Mouse (Mus musculus): ENCODE results near the gene Dock9. TPM values are rescaled to one million over a fixed set of nuclear protein-coding genes. Genes with fewer than 3 reads are reported as not detected.

Dock9 gene
- polyA plus RNA-seq, 1 experiment from 2014 or later: 15.8 TPM

DNA sequence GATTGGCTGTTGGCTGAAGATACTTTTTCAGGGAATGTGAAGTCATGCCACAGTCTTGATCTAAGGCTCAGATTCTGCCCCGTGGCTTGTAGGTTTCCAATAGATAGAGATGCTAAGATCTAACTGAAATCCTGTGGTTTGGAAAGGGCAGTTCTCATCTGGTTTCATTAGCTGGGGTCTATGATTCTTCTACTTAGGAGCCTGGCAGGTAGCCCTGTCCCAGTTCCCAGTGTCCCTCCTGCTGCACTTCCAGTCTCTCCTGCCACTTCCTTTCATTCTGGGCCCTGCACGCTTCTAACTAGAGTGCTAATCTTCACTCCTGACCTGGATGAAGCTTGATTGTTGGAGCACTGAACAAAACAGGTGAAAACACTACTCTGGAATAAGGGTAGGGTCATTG lies 142.7 kb downstream of the Dock9 start:
- no peak overlapping the region for H3K9ac ChIP-seq (replicated peaks; ENCODE audit: low read depth, low read length)
- H3K9me3 ChIP-seq (ENCODE audit: control insufficient read depth, low read length): no peaks in the 10 kb centered on the region
- no peak for ATAC-seq
- WGBS: 63% methylated on average over 2 of the region's 2 CpGs
- H3K4me3 ChIP-seq (replicated peaks; ENCODE audit: low read length): no peak overlapping the region
- no peaks in the 10 kb centered on the region for H3K36me3 ChIP-seq (ENCODE audit: control insufficient read depth, insufficient read depth)
- no peaks in the 10 kb centered on the region for H3K27me3 ChIP-seq (replicated peaks; ENCODE audit: control insufficient read depth, insufficient read depth, low read length)
- H3K27ac ChIP-seq (ENCODE audit: low read length): no peak overlapping the region
- H3K4me1 ChIP-seq (replicated peaks; ENCODE audit: control insufficient read depth, insufficient read depth, low read length): no peaks in the 10 kb centered on the region
- H3K4me2 ChIP-seq (ENCODE audit: low read length): no peak overlapping the region

DNA sequence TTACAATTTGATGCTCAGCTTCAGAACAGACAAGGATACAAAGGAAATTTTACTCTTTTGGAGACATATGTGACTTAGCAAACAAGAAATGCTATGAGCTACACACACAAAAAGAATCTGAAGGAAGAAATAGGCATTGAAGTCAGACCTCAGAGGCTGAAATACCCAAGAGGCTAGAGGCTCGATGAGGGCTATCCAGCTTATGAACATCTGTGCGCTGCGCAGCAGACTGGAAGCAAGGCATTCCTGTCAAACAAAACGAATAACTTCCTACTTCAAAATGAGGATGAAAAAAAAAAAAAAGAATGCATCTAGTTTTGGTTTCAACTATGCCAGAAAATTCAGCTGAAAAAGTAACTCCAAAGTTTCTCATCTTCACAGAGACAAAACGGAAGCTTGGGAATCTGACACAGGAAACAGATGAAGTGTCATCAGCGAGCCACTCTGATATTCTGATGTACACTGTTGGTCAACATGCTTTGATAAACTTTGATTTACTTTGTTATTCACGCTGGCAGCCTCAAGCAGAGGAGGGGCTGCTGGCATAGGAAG lies 143.1 kb downstream of the Dock9 start:
- 83% methylated on average over 7 of the region's 7 CpGs for whole genome bisulfite sequencing
- ATAC-seq: no peak
- Histone ChIP-seq H3K36me3 (ENCODE audit: control insufficient read depth, insufficient read depth) (no peaks in the 10 kb centered on the region), H3K4me3 (replicated peaks; ENCODE audit: low read length) (no peak overlapping the region), H3K27ac (ENCODE audit: low read length) (no peak overlapping the region), H3K27me3 (replicated peaks; ENCODE audit: control insufficient read depth, insufficient read depth, low read length) (no peaks in the 10 kb centered on the region), H3K4me1 (replicated peaks; ENCODE audit: control insufficient read depth, insufficient read depth, low read length) (no peaks in the 10 kb centered on the region), H3K4me2 (ENCODE audit: low read length) (no peak overlapping the region), H3K9me3 (ENCODE audit: control insufficient read depth, low read length) (no peaks in the 10 kb centered on the region), H3K9ac (replicated peaks; ENCODE audit: low read depth, low read length) (no peak overlapping the region)

GRCm38 (mm10) chr14:121653717-121654116 lies 143.9 kb downstream of the Dock9 start:
- no peaks in the 10 kb centered on the region for H3K36me3 ChIP-seq (ENCODE audit: control insufficient read depth, insufficient read depth)
- no peak overlapping the region for H3K4me3 ChIP-seq (replicated peaks; ENCODE audit: low read length)
- ATAC-seq: no peak
- H3K9me3 ChIP-seq (ENCODE audit: control insufficient read depth, low read length): no peaks in the 10 kb centered on the region
- H3K27ac ChIP-seq (ENCODE audit: low read length): no peak overlapping the region
- H3K27me3 ChIP-seq (replicated peaks; ENCODE audit: control insufficient read depth, insufficient read depth, low read length): no peaks in the 10 kb centered on the region
- 91% methylated on average over 10 of the region's 10 CpGs for WGBS
- no peak overlapping the region for H3K4me2 ChIP-seq (ENCODE audit: low read length)
- H3K4me1 ChIP-seq (replicated peaks; ENCODE audit: control insufficient read depth, insufficient read depth, low read length): no peaks in the 10 kb centered on the region
- no peak overlapping the region for H3K9ac ChIP-seq (replicated peaks; ENCODE audit: low read depth, low read length)

GRCm38 (mm10) chr14:121653241-121653640 lies 144.4 kb downstream of the Dock9 start:
- Histone ChIP-seq H3K36me3 (ENCODE audit: control insufficient read depth, insufficient read depth) (no peaks in the 10 kb centered on the region), H3K9ac (replicated peaks; ENCODE audit: low read depth, low read length) (no peak overlapping the region), H3K27ac (ENCODE audit: low read length) (no peak overlapping the region), H3K9me3 (ENCODE audit: control insufficient read depth, low read length) (no peaks in the 10 kb centered on the region), H3K4me1 (replicated peaks; ENCODE audit: control insufficient read depth, insufficient read depth, low read length) (no peaks in the 10 kb centered on the region), H3K4me2 (ENCODE audit: low read length) (no peak overlapping the region), H3K4me3 (replicated peaks; ENCODE audit: low read length) (no peak overlapping the region), H3K27me3 (replicated peaks; ENCODE audit: control insufficient read depth, insufficient read depth, low read length) (no peaks in the 10 kb centered on the region)
- 78% methylated on average over 7 of the region's 7 CpGs for WGBS
- no peak for ATAC-seq

GRCm38 (mm10) chr14:121648581-121649060 lies 149.0 kb downstream of the Dock9 start:
- ATAC-seq: no peak
- 72% methylated on average over 9 of the region's 9 CpGs for WGBS
- Histone ChIP-seq H3K4me2 (ENCODE audit: low read length) (no peak overlapping the region), H3K9ac (replicated peaks; ENCODE audit: low read depth, low read length) (no peak overlapping the region), H3K9me3 (ENCODE audit: control insufficient read depth, low read length) (no peaks in the 10 kb centered on the region), H3K36me3 (ENCODE audit: control insufficient read depth, insufficient read depth) (no peaks in the 10 kb centered on the region), H3K4me1 (replicated peaks; ENCODE audit: control insufficient read depth, insufficient read depth, low read length) (no peaks in the 10 kb centered on the region), H3K27me3 (replicated peaks; ENCODE audit: control insufficient read depth, insufficient read depth, low read length) (no peaks in the 10 kb centered on the region), H3K27ac (ENCODE audit: low read length) (peak overlapping the region; percentile 23; the same call in 1 of the 2 replicates), H3K4me3 (replicated peaks; ENCODE audit: low read length) (no peak overlapping the region)

DNA sequence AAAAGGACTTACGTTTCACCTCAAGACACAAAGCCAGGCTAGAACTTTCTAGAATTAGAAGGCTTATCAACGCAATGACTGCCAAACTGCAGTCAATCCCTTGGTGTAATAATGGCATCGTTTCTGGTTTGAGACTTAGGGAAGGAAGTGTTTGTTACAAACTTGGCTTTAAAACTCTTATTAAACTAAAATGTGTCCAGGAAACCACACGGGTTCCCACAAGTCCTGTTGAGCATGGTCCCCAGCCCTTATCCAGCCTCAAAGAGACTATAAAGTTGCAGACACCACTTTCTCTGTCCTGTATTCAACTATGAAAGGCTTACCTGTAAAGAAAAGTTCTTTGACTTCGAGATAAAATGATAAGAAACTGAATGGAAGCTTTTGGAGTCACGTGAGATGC lies 149.9 kb downstream of the Dock9 start:
- H3K36me3 ChIP-seq (ENCODE audit: control insufficient read depth, insufficient read depth): no peaks in the 10 kb centered on the region
- no peak overlapping the region for H3K4me3 ChIP-seq (replicated peaks; ENCODE audit: low read length)
- no peak overlapping the region for H3K4me2 ChIP-seq (ENCODE audit: low read length)
- H3K9me3 ChIP-seq (ENCODE audit: control insufficient read depth, low read length): no peaks in the 10 kb centered on the region
- no peaks in the 10 kb centered on the region for H3K27me3 ChIP-seq (replicated peaks; ENCODE audit: control insufficient read depth, insufficient read depth, low read length)
- no peak for ATAC-seq
- no peaks in the 10 kb centered on the region for H3K4me1 ChIP-seq (replicated peaks; ENCODE audit: control insufficient read depth, insufficient read depth, low read length)
- WGBS: 87% methylated on average over 6 of the region's 6 CpGs
- H3K9ac ChIP-seq (replicated peaks; ENCODE audit: low read depth, low read length): no peak overlapping the region
- H3K27ac ChIP-seq (ENCODE audit: low read length): no peak overlapping the region

DNA sequence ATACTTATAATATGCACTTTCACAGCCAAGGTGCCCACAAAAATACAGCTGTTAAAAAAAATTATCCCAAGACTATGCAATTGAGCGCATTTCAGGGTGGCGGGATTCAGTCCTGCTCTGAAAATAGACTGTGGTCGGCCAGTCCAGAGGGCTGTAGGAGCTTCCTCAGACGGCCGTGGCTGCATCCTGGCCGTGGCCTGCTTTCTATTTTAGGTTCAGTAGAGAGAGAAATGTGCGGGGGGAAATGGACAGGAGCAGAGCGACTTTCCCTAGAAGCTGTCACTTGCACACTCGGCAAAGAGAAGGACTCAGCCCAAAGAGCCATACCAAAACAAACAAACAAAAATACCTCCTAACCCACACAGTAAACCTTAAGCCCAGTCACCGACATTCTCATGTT lies 151.0 kb downstream of the Dock9 start:
- 85% methylated on average over 10 of the region's 10 CpGs for WGBS
- Histone ChIP-seq H3K27me3 (replicated peaks; ENCODE audit: control insufficient read depth, insufficient read depth, low read length) (no peaks in the 10 kb centered on the region), H3K4me3 (replicated peaks; ENCODE audit: low read length) (no peak overlapping the region), H3K36me3 (ENCODE audit: control insufficient read depth, insufficient read depth) (no peaks in the 10 kb centered on the region), H3K9me3 (ENCODE audit: control insufficient read depth, low read length) (no peaks in the 10 kb centered on the region), H3K9ac (replicated peaks; ENCODE audit: low read depth, low read length) (no peak overlapping the region), H3K4me2 (ENCODE audit: low read length) (no peak overlapping the region), H3K4me1 (replicated peaks; ENCODE audit: control insufficient read depth, insufficient read depth, low read length) (no peaks in the 10 kb centered on the region), H3K27ac (ENCODE audit: low read length) (no peak overlapping the region)
- ATAC-seq: no peak

GRCm38 (mm10) chr14:121644302-121644701 lies 153.3 kb downstream of the Dock9 start:
- Histone ChIP-seq H3K27me3 (replicated peaks; ENCODE audit: control insufficient read depth, insufficient read depth, low read length) (no peaks in the 10 kb centered on the region), H3K4me2 (ENCODE audit: low read length) (no peak overlapping the region), H3K27ac (ENCODE audit: low read length) (no peak overlapping the region), H3K4me1 (replicated peaks; ENCODE audit: control insufficient read depth, insufficient read depth, low read length) (no peaks in the 10 kb centered on the region), H3K4me3 (replicated peaks; ENCODE audit: low read length) (no peak overlapping the region), H3K36me3 (ENCODE audit: control insufficient read depth, insufficient read depth) (no peaks in the 10 kb centered on the region), H3K9ac (replicated peaks; ENCODE audit: low read depth, low read length) (no peak overlapping the region), H3K9me3 (ENCODE audit: control insufficient read depth, low read length) (no peaks in the 10 kb centered on the region)
- 57% methylated on average over 2 of the region's 2 CpGs for WGBS
- ATAC-seq: peak; percentile 20; the same call in 1 of the 2 replicates

GRCm38 (mm10) chr14:121641271-121641670 lies 156.4 kb downstream of the Dock9 start:
- 84% methylated on average over 7 of the region's 7 CpGs for WGBS
- Histone ChIP-seq H3K4me1 (replicated peaks; ENCODE audit: control insufficient read depth, insufficient read depth, low read length) (no peaks in the 10 kb centered on the region), H3K4me2 (ENCODE audit: low read length) (no peak overlapping the region), H3K9ac (replicated peaks; ENCODE audit: low read depth, low read length) (no peak overlapping the region), H3K36me3 (ENCODE audit: control insufficient read depth, insufficient read depth) (no peaks in the 10 kb centered on the region), H3K27me3 (replicated peaks; ENCODE audit: control insufficient read depth, insufficient read depth, low read length) (no peaks in the 10 kb centered on the region), H3K4me3 (replicated peaks; ENCODE audit: low read length) (no peak overlapping the region), H3K9me3 (ENCODE audit: control insufficient read depth, low read length) (no peaks in the 10 kb centered on the region), H3K27ac (ENCODE audit: low read length) (no peak overlapping the region)
- no peak for ATAC-seq

Data from forebrain, embryonic 16.5 days (tissue).